Mouse (Mus musculus): Measurements from ENCODE around the gene Tmem132c.

Gene Tmem132c

DNA sequence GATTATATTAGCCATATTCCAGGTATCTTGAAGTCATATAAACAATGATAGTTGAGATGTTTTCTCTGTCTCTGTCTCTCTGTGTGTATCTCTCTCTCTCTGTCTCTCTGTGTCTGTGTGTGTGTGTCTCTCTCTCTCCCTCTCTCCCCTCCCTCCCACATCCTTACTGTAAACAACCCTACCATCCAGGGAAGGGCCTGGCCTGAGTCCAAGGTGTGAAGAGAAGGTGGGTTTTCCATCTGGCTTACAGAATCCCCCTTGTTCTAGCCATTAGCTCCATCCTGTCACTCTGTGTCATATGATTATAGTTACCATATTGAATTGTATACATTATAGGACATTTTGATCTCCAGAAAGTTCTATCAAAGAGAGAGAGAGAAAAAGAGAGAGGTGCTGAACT, 182.3 kb downstream of the Tmem132c start:
- DNase-seq (ENCODE audit: low read depth) = no peak

DNA sequence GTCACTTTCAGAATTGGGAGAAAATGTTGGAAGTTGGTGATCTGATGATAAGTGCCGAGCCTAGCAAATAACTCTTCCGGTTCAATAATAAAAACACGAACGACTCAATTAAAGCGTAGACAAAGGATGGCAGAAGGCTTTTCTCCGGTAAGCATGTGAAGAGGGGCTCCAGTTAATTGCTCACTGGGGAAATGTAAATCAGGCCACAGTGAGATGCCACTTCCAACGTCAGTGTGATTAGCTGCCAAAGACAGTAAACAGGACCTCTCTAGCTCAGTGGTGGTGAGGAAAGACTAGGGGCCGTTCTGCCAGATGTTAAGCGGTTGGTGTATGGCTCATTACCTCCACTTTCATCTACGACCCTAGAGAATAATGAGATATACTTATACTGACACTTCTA, 187.5 kb downstream of the Tmem132c start:
- DNase-seq (ENCODE audit: low read depth) = no peak

DNA sequence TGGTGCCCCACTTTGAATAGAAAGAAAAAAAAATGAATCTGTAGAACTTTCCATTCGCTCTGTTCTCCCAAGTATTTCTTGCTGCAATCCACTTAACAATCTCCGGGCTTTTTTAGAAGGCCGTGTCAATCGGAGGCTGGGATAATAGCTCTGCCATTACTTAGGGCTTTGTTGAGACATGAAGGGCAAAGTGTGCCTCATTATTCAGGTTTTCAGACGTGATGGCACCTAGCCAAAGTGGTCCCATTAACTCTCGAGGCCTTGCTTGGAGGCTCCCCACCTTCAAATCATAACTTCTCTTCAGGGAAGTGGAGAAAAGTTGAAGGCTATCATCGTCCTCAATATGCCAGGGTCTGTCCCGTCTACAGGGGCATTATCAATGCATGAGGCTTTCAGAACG, 190.0 kb downstream of the Tmem132c start:
- no peak for DNase-seq (ENCODE audit: low read depth)

DNA sequence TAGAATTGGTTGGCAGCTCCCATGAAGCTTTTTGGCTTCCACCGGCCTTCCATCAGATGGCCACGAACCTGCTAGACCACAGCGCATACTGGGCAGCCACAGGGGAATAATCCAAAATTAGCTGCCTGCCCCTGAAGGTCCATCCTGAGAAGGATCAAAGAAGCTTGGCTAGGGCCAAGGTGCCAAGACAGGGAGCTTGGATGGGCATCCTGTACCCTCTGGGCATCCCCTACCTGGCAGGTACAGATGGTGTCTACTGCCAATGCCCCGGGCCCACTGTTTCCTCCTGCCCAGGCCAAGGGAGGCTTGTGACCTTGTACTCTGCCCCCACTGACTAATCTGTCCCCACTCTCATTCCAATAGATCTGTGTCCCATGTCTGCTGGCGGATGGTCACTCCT, 195.2 kb downstream of the Tmem132c start:
- DNase-seq (ENCODE audit: low read depth) = no peak

DNA sequence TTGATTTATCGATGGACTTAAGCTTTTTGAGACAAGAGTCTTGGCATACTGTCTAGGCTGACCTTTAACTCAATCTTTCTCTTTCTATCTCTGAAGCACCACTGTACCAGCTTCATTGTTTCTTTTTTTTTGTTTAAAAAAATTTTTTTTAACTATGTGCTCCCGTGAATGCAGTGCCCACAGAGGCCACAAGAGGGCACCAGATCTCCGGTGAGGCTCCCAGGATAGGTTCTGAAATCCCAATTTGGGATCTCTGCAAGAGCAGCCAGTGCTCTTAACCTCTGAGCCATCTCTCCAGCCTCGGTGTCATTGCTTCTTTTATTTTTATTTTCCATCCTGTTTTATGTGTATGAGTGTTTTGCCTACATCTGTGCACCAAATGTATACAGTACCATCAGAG, 197.0 kb downstream of the Tmem132c start:
- DNase-seq (ENCODE audit: low read depth) = no peak

DNA sequence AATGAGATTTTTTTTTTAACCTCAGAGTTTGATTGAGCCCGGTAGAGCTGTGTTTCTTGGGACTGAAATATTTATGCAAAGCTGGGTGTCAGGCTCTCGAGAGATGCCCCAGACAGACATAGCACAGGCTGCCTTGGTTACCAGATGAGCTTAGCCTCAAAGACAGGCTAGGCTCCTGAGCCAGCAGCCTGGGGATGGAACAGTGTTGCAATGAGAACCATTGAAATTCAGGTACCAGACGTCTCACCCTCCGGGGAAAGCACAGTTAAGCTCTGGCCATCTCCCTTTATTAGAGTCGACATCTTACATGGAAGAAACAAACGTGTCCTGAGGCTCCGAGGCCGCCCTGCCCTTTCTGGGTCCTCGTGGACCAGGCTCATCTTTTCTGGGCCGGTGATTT, 200.4 kb downstream of the Tmem132c start:
- no peak for DNase-seq (ENCODE audit: low read depth)

DNA sequence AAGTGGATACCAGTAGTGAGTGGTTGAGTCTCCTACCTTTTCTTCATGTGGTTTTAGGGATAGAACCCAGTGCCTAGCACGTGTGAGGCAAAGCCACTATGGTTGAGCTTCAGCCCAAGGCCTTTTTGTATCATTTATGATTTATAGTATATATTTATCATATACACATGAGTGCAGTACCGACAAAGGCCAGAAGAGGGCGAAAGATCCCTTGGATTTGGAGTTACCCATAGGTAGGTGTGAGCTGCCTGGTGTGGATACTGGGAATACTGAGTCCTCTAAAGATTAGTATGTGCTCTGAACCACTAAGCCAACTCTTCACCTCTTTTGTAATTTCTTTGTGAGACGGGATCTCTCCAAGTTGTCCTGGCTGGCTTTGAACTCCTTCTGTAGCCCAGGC, 212.0 kb downstream of the Tmem132c start:
- no peak for DNase-seq (ENCODE audit: low read depth)

DNA sequence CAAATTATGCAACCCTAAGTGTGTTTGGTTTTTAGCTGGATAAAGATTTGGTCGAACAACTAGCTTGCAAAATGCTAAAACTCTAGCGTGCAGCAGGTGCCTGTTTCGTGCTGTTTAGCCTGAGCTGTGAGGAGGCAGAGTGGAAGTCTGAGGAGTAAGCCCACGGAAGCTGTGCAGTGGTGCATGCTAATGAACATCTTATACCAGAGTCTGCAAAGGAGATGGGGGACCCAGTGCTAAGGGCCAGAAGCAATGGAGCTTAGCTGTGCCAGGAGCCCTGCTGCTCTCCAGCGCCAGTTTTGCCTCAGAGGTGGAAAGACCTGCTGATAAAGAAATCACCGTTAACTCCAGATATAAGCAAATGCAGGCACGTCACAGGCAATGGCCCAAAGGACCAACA, 212.5 kb downstream of the Tmem132c start:
- no peak for DNase-seq (ENCODE audit: low read depth)

DNA sequence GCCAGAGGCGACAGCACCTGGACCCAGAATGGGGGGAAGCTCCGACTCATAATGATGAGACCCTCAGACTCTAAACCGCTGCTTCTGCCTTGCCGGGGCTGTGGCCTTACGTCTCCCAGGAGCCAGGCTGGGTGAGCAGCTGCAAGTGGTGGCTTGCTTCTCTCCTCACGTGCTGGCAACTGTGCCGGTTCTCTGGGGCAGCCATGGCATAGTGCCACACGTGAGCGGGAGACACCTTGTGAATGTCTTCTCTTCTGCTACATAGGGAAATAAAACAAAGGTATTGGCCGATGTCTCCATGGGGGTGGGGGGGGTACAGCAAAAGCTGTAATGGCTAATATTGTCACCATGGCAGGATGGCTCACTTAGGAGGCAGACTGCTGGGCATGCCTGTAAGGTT, 214.5 kb downstream of the Tmem132c start:
- no peak for DNase-seq (ENCODE audit: low read depth)

DNA sequence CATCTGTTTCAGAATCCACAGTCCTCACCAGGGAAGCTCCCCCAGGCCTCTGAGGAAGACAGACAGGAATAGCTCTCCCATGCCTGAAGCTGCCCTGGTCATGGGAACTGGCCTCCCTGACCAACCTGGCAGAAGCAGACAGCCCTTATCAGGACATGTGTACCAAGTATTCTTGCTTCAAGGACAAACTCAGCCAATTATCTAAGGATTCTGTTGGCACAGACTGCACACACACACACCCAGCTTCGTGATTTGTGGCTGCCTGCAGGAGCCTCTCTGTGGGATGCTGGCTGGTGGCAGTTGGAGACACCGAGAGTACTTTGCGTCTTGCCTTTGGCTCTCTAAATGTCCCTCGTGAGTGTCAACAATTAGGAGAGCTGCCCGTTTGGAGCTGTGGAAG, 226.5 kb downstream of the Tmem132c start:
- no peak for DNase-seq (ENCODE audit: low read depth)

DNA sequence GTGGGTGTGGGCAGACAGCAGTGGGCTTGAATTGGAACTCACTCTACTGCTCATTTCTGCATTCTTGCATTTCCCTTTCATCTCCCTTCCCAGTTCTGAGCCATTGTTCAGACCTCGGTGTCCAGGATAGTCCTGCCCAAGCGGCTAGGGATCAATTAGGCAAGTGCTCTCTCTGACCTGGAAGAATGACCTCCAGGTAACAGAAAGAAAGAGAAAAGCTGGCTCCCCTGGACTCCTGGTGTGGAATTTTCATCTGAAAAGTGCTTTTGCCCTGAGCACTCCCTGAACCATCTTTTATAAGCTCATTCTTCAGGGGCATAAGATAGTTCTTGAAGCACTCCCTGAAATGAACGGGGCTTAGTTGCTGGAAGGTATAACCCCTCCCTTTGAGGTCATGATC, 228.7 kb downstream of the Tmem132c start:
- no peak for DNase-seq (ENCODE audit: low read depth)

DNA sequence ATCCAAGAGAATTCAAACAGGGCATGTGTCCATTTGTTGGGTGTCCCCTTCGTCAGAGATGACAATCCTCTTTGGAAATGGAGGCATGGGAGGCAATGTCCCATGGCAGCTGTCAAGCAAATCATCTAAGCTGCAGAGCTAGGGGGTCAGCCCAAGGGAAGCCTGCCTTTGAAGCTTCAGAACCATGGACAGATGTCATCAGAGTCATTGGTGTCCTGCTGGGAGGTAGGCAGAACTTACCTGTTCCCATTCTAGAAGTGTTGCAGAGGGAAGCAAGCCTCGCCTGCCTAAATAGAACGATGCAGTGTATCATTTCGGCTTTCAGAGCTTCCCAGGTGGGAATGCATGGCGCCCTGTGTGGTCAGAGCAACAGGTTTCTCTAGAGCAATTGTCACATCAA, 230.3 kb downstream of the Tmem132c start:
- DNase-seq (ENCODE audit: low read depth) = no peak

DNA sequence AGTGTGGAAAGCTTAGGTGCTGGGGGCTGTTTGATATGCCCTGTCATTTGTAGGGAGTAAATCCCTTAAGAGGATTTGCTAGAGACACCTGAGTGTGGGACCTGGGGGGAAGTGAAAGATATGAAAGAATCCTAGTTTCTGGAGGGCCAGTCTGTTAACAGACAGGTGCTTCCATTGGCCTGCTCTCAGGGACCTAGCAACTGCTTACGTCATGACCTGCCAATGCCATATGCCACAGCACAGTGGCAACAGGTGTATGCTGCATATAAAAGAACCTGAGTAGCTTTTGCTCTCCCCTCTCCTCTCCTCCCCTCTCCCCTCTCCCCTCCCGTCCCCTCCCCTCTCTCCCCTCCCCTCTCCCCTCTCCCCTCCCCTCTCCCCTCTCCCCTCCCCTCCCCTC, 232.1 kb downstream of the Tmem132c start:
- no peak for DNase-seq (ENCODE audit: low read depth)

DNA sequence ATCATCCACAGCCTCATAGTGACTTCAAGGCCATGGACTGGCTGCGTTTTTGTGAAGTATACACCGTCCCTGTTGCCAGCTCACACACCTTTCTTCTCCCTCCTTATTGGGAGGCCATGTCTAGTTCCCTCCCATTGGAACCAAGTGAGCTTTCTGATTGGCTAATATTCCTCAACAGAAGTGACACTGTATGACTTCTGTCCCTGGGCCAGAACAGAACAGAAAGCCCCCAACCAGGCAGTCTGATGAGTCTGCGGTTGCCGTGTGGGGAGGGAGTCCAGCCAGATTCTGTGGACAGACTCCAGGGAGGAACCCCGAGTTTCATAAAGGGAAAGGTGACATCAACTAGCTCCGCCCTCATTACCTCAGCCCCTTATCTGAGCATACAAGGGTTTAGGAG, 233.2 kb downstream of the Tmem132c start:
- no peak for DNase-seq (ENCODE audit: low read depth)

DNA sequence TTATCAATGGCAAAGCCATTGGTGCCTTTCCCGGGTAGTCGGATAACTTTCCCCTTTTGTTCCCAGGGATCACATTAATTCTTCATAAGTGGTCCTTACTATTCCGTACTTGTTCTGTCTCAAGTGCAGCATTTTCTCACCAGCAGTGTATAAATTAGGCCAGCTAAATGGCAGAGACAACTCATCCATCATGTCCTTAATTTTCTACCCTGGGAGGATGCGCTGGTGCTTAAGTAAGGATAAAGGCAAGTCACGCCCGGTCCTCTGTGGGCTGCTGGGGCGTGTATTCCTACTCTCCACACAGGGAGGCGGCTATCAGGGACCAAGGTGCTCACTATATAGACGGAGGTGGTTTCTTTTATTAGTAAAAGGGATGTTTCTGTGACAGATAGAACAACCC, 236.2 kb downstream of the Tmem132c start:
- no peak for DNase-seq (ENCODE audit: low read depth)

DNA sequence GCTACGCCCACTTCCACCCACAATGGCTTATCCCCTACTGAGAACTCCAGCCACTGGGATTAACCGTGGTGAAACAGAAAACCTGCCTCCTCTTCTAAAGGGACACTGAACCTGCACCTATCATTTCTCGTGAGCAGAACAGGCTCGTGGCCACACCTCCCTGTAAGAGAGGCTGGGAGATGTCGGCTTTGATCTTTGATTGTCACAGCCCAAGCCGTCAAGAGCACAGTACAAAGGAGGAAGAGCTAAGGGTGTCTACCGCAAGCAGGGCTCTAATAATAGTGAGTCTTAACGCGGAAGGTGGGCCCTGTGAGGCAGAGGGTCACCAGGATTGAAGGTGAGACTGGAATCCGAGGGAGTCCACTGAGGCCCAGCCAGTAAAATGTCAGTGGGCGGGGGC, 236.7 kb downstream of the Tmem132c start:
- DNase-seq (ENCODE audit: low read depth) = no peak

DNA sequence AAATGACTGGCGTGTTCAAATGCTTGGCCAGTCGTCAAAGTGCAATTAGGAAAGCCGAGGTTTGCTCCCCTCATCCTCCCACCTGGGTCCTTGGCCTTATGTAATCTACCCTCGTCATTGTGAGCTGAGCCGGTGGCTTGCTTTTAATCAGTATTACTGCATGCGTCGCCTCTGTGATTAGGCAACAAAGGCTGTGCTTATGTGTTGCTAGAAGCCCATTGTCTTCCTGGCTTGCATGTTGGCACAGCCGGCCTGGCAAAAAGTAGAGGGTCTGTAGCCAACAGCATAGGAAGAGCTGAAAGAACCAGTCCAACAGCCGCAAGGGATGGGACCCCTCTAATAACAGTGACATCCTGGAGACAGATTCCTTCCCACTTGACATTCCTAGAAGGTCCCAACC, 239.3 kb downstream of the Tmem132c start:
- DNase-seq (ENCODE audit: low read depth) = no peak

DNA sequence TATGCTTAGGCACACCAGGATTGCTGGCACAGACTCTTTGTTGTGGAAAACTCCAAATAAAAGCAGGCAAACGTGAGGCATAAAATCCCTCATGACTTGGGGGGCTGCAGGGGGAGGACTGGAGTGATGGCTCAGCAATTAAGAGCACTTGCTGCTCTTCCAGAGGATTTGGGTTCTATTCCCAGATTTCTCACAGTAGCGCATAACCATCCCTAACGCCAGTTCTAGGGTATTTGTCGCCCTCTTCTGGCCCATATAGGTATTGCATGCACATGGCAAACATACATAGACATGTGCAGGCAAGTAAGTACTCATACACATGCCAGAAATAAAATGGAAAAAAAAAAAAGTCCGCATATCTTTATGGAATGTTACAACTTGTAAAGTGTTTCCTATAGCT, 239.8 kb downstream of the Tmem132c start:
- no peak for DNase-seq (ENCODE audit: low read depth)

DNA sequence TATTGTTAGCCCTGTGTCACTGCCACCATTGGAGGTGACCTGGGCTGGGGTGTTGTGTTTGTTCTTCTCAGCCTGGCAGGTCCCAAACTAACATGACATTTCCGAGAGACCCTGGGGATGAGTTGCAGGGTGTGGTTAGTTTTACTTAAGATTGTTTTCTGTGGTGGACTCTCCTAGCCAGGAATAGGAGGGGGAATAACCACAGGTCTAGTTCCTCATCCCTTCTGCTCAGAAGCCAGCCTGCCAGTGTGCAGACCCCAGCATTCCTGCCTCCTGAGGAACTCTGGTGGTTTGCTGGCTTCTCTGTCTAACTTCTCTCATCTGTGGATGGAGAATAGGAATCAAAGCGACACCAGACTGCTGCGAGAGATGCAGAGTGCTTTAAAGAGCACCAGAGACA, 240.7 kb downstream of the Tmem132c start:
- DNase-seq (ENCODE audit: low read depth) = no peak

DNA sequence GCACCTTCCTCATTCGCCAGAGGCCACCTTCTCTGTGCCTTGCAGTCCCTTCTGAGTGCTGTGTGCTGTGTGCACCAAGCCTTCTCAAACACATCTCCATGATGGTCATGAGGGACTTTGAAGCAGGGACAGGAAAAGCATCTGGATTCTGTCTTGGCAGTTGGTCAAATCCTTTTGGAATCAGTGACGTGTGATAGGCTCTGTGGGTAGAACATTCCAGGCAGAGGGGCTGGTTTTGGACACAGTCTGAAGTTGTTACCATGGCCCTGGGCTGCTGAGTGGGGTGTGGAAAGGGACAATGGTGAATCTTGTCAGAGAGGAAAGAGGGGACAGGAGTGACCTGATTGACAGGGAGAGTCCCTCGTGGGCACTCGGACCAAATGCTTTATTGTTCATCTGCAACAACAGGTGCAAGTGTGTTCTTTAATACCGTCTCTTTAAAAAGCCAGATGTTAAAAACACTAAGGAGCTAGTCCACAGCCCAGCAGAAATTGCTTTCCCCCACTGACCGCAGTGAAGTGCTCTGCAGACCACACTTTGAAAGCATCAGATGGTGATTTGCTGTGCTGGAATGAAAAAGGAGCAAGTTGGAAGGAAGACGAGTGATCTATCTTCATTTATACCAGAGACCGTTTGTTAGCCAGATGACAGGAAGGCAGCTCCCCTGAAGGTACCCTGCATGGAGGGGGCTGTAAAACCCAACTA, 242.5 kb downstream of the Tmem132c start:
- DNase-seq (ENCODE audit: low read depth) = no peak

DNA sequence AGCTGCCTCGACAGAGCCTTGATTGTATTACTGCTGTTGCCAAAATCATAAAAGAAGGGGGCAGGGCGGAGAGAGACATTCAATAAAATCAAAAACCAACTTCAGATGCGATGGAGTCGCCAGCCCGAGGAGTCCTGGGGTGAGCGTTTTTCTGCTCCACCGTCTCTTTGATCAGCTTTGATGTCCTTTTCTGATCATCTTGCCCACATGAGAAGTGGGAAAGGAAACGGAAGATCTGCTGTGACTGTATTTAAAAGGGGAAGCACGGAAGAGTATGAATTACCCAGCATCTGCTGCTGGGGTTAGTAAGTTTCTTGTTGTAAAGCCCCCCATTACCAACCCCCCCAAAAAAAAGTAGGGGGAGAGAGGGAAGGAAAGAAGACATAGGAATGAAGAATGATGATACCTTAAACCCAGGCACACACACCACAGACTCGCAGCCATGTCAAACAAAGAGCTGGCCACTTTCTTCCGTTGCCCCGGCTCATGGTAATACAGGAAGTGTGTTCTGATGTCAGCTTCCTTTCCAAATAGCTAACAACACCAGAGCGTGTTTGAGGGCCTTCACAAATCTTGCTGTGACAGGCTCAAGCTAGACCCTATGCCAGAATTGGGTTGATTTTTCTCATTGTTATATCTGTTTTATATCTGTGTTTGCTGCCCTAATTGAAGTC, 243.3 kb downstream of the Tmem132c start:
- DNase-seq (ENCODE audit: low read depth) = no peak

DNA sequence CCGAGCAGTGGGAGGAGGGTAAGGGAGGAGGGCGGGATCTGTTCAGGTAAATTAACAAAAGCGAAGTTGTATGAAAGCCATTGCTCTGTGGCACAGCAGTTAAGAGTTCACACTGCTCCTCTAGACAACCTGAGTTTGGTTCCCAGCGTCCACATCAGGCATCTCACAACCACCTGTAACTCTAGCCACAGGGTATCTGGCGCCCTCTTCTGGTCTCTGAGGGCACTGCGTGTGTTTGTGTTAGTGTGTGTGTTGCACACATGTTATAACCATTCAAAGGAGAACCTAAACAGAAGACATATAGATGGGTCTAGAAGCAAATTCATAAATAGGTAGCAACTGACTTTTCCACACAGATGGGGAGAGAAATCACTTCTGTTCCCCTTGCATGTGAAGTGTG, 245.6 kb downstream of the Tmem132c start:
- DNase-seq (ENCODE audit: low read depth) = no peak

DNA sequence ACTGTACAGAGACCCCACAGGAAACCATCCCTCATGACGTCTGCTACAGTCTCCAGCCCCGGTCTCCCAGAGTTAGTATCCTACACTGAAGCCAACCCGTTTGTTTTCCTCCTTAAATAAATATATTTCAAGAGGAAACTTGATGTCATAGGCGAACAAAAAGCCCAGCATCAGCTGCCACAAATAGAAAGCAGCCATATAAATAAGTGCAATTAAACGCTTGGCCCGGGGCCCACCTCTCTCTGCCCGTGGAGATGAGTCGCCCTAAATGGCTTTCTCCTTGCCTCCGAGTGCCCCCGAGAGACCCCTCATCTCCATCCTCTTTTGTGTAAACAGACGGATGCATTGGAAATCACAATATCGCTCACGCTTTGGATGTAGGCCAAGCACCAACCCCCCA, 247.1 kb downstream of the Tmem132c start:
- no peak for DNase-seq (ENCODE audit: low read depth)

DNA sequence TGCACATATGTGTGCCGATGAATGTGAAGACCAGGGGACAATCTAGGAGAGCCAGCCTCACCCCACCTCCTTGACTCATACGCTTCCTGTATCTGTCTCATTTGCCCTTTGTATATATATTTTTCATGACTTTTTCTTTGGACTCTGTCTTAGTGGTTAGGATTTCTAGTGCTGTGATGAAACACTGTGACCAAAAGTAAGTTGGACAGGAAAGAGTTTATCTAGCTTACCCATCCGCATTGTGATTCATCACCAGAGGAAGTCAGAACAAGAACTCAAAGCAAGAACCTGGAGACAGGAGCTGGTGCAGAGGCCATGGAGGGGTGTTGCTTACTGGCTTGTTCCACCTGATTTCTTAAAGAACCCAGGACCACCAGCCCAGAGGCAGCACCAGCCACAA, 250.1 kb downstream of the Tmem132c start:
- no peak for DNase-seq (ENCODE audit: low read depth)

Measured in fibroblast of lung, adult 2 months (primary cell).